Mouse (Mus musculus) ES-E14 (cell line): ENCODE measurements around the gene E130311K13Rik. TPM values are rescaled to one million over a fixed set of nuclear protein-coding genes. Genes with fewer than 3 reads are reported as not detected.

Source experiments
- DNase-seq: peaks from one replicate; pipeline ENCODE4 v3.0.0-alpha.2; 2013; ENCODE audit warnings: low read depth, low spot score
- H3K27ac ChIP-seq: 2 replicates; pipeline ENCODE4 v1.5.1; 2012; ENCODE audit warnings: low read depth, mild to moderate bottlenecking, low read length, moderate library complexity, mixed read lengths; ENCODE audit not compliant: poor library complexity, insufficient read depth, severe bottlenecking
- H3K36me3 ChIP-seq: 2 replicates; pipeline ENCODE4 v1.6.1; 2012; ENCODE audit warnings: mild to moderate bottlenecking, low read length, moderate library complexity, mixed read lengths; ENCODE audit not compliant: control insufficient read depth, poor library complexity, insufficient read depth, severe bottlenecking
- H3K4me1 ChIP-seq, 2 experiments: fragments of 150-350 bp in 1 of 2; sonication (generic) in 1 of 2; 2 replicates each; pipeline ENCODE4 v1.6.1; 2012; ENCODE audit warnings: low read length in 2 of 2, mild to moderate bottlenecking in 1 of 2, mixed read lengths in 1 of 2; ENCODE audit not compliant: control insufficient read depth in 2 of 2, insufficient read depth in 2 of 2, poor library complexity in 1 of 2
- H3K4me3 ChIP-seq, 2 experiments: fragments of 150-350 bp in 1 of 2; sonication (generic) in 1 of 2; 2 replicates each; pipeline ENCODE4 v1.5.1; 2012; ENCODE audit warnings: low read length in 2 of 2, low read depth in 1 of 2, mild to moderate bottlenecking in 1 of 2, mixed read lengths in 1 of 2; ENCODE audit not compliant: insufficient read depth in 1 of 2, poor library complexity in 1 of 2, severe bottlenecking in 1 of 2
- H3K9ac ChIP-seq: 2 replicates; pipeline ENCODE4 v1.6.1; 2012; ENCODE audit warnings: low read depth, mild to moderate bottlenecking, low read length, mixed read lengths; ENCODE audit not compliant: poor library complexity, insufficient read depth, severe bottlenecking
- H3K9me3 ChIP-seq: fragments of 150-350 bp; sonication (generic); 2 replicates; pipeline ENCODE4 v1.6.1; 2012; ENCODE audit warnings: low read depth, mild to moderate bottlenecking, low read length; ENCODE audit not compliant: control insufficient read depth, insufficient read depth
- CHD2 ChIP-seq: IDR thresholded peaks from 2 replicates; pipeline ENCODE4 v1.6.1; 2014; ENCODE audit warnings: mild to moderate bottlenecking, low read depth, low read length, inconsistent platforms
- HCFC1 ChIP-seq: IDR thresholded peaks from 2 replicates; pipeline ENCODE4 v1.6.1; 2012; ENCODE audit warnings: low read length, inconsistent platforms, borderline replicate concordance; ENCODE audit not compliant: insufficient read depth
- MAFK ChIP-seq: IDR thresholded peaks from 2 replicates; pipeline ENCODE4 v1.6.1; 2014; ENCODE audit warnings: mild to moderate bottlenecking, low read depth, low read length, inconsistent platforms; ENCODE audit not compliant: insufficient read depth
- ZC3H11A ChIP-seq: IDR thresholded peaks from 2 replicates; pipeline ENCODE4 v1.6.1; 2012; ENCODE audit warnings: low read depth, mild to moderate bottlenecking, inconsistent platforms, low read length, borderline replicate concordance
- ZNF384 ChIP-seq: IDR thresholded peaks from 2 replicates; pipeline ENCODE4 v1.6.1; 2012; ENCODE audit warnings: low read depth, low read length, inconsistent platforms
- in situ Hi-C, 2 experiments: fragments of 600-800 bp; cut with MboI; formaldehyde crosslinking; loops; one replicate each; pipeline ENCODE4 v1.15.1; 2025; ENCODE audit warnings: low sequenced_read_pairs in 2 of 2, inconsistent platforms in 1 of 2; ENCODE audit not compliant: unreplicated experiment in 2 of 2
- total RNA-seq: library from RNA; depleted of rRNA; stranded (reverse); fragments of 300-350 nt; gene quantifications from 2 replicates; pipeline ENCODE4 v1.2.3, GENCODE M21; 2012; rRNA removed

Gene E130311K13Rik
- total RNA-seq, 1 experiment, result 3.4 TPM

- Histone ChIP-seq H3K27ac (no peak overlapping the region), H3K4me3 (no peak overlapping the region), H3K9ac (no peak overlapping the region), H3K36me3 (no peaks in the 10 kb centered on the region), H3K4me1 (peaks cover 0 to 4% of the 10 kb centered on the region in 2 experiments; a peak in 1 of 4 replicates), H3K9me3 (no peaks in the 10 kb centered on the region)
- peak; percentile 16 for DNase-seq
- TF ChIP-seq HCFC1 (no peak), CHD2 (no peak), ZC3H11A (peak; percentile 69), ZNF384 (no peak)
- in situ Hi-C loops, result loop anchor here (10.0 to 25.0 kb wide), 2 partner anchors 306 to 313 kb away; no protein-coding TSS in a partner anchor
Observed at GRCm38 (mm10) chr3:63868285-63868684, 61.0 kb downstream of the E130311K13Rik start.

DNA sequence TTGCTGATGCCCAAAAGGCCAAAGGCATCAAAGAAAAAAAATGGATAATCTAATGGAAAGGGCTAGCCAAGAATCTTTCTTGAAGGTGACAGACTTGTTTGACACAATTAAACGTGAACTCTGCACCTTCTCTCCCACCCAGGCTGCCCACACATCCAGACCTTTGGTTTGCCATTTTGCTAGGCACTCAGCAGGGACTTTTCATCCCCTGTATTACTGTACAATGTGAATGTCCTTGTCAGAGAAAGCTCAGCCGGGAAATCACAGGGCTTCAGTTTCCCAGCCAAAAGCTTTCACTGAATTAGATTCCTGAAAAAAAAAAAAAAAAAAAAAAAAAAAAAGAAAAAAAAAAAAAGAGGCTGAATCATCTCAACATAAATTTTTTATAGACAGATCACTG is 64.2 kb downstream of the E130311K13Rik start:
- no peak overlapping the region for H3K27ac ChIP-seq
- H3K9me3 ChIP-seq, result no peaks in the 10 kb centered on the region
- H3K4me1 ChIP-seq, result no peaks in the 10 kb centered on the region
- H3K4me3 ChIP-seq, result no peak overlapping the region
- H3K9ac ChIP-seq, result no peak overlapping the region
- no peak for TF ChIP-seq CHD2
- no peak for TF ChIP-seq HCFC1
- TF ChIP-seq MAFK, result no peak
- H3K36me3 ChIP-seq, result no peaks in the 10 kb centered on the region
- DNase-seq, result no peak
- in situ Hi-C loops, result loop anchor here (10.0 to 25.0 kb wide), 2 partner anchors 303 to 310 kb away; no protein-coding TSS in a partner anchor

Other genes starting within 250 kb of the E130311K13Rik start
- 3.9 and 6.0 TPM in 2 replicates for gene Plch1, start 30.0 kb downstream of the E130311K13Rik start, total RNA-seq
- 22.1 and 27.1 TPM in 2 replicates for gene Slc33a1, start 35.3 kb upstream of the E130311K13Rik start, total RNA-seq
- 18.1 and 28.2 TPM in 2 replicates for gene Gmps, start 46.6 kb upstream of the E130311K13Rik start, total RNA-seq
- 0.09 and 0.21 TPM in 2 replicates for gene Vmn2r1, start 152.1 kb upstream of the E130311K13Rik start, total RNA-seq
- gene Vmn2r2, start 212.5 kb upstream of the E130311K13Rik start, total RNA-seq, result not detected in 2 replicates